Mouse (Mus musculus) liver, adult 10 weeks (tissue): ENCODE data around the gene Fam161a. TPM values are rescaled to one million over a fixed set of nuclear protein-coding genes. Genes with fewer than 3 reads are reported as not detected.

ENCODE experiments used
- polyA plus RNA-seq: library from polyadenylated mRNA; stranded (reverse); fragments of 350-450 nt; fragmentation: Illumina TruSeq; extraction: RNeasy Lipid Tissue Mini Kit (QIAGEN cat#74804); gene quantifications from one replicate; pipeline ENCODE4 v1.2.3, GENCODE M21; 2014; ENCODE audit warnings: low read depth, low replicate concordance

The Fam161a gene
- polyA plus RNA-seq = 5.0 TPM

GRCm38 (mm10) chr11:23007481-23008180 lies at the start of gene Fam161a:
TSS of gene Fam161a (plus strand) at chr11:23007531.

GRCm38 (mm10) chr11:22971835-22972709 lies 35.3 kb upstream of the Fam161a start, which contains the start of gene Zrsr1:
TSS of gene Zrsr1 (plus strand) at chr11:22972005.

GRCm38 (mm10) chr11:22981984-22982757 lies 25.2 kb upstream of the Fam161a start, which contains the start of the genes Gm28048 and Commd1:
TSS of gene Gm28048 (minus strand) at chr11:22982090.
TSS of gene Commd1 (minus strand) at chr11:22982382.

GRCm38 (mm10) chr11:22990393-22991126 lies 16.8 kb upstream of the Fam161a start, which contains the start of gene Cct4:
TSS of gene Cct4 (plus strand) at chr11:22990519.

Other genes starting within 250 kb of the Fam161a start
- gene B3gnt2, start 146.6 kb upstream of the Fam161a start, polyA plus RNA-seq = 4.4 TPM
- gene Zrsr1, start 35.5 kb upstream of the Fam161a start, polyA plus RNA-seq = 23.2 TPM
- 20.6 TPM for gene Gm28048, start 25.4 kb upstream of the Fam161a start, polyA plus RNA-seq
- gene Commd1, start 25.1 kb upstream of the Fam161a start, polyA plus RNA-seq = 63.0 TPM
- gene Cct4, start 17.0 kb upstream of the Fam161a start, polyA plus RNA-seq = 183 TPM
- gene Xpo1, start 248.5 kb downstream of the Fam161a start, polyA plus RNA-seq = 54.4 TPM